Mouse (Mus musculus) 3134 (cell line): ENCODE results near the gene Snrpa1.

Source experiments
- DNase-seq: peaks from one replicate; pipeline ENCODE4 v3.0.0-alpha.2; 2011; ENCODE audit warnings: low spot score; ENCODE audit not compliant: insufficient read length; ENCODE audit errors: extremely low read depth

Snrpa1 gene

GRCm38 (mm10) chr7:66111211-66111610 lies 52.4 kb downstream of the Snrpa1 start:
- DNase-seq, result no peak

GRCm38 (mm10) chr7:66113561-66113960 lies 54.8 kb downstream of the Snrpa1 start:
- DNase-seq, result no peak

- DNase-seq, result no peak
Measured at GRCm38 (mm10) chr7:66115821-66116343, 57.1 kb downstream of the Snrpa1 start.

- no peak for DNase-seq
Measured at GRCm38 (mm10) chr7:66116906-66117482, 58.2 kb downstream of the Snrpa1 start.

GRCm38 (mm10) chr7:66118046-66118445 lies 59.2 kb downstream of the Snrpa1 start:
- peak; percentile 22 for DNase-seq

GRCm38 (mm10) chr7:66118796-66119195 lies 60.0 kb downstream of the Snrpa1 start:
- DNase-seq, result no peak

- DNase-seq, result no peak
Measured at GRCm38 (mm10) chr7:66120139-66120538, 61.3 kb downstream of the Snrpa1 start.

- DNase-seq, result no peak
Measured at GRCm38 (mm10) chr7:66120702-66121396, 62.0 kb downstream of the Snrpa1 start.
